Mouse (Mus musculus) cortical plate, adult 2 months (tissue): Measurements from ENCODE around the gene Espn.

Experiments used
- CTCF ChIP-seq: fragments of 200-500 bp; IDR thresholded peaks from 2 replicates; pipeline ENCODE4 v1.5.1; 2011; ENCODE audit warnings: mild to moderate bottlenecking, control low read depth, low read length; ENCODE audit not compliant: insufficient read depth; ENCODE audit errors: extremely low read depth
- POLR2A ChIP-seq: fragments of 200-500 bp; IDR thresholded peaks from 2 replicates; pipeline ENCODE4 v1.6.1; 2011; ENCODE audit warnings: mild to moderate bottlenecking, low read length, control low read depth; ENCODE audit not compliant: insufficient read depth; ENCODE audit errors: extremely low read depth

GRCm38 (mm10) chr4:152151451-152151965, 663 bp downstream of the Espn start:
- TF ChIP-seq CTCF (no peak), POLR2A (no peak)
